Mouse (Mus musculus) right cerebral cortex, adult 2 months (tissue): ENCODE data around the gene Setx.

ENCODE experiments used
- DNase-seq, 2 experiments: peaks; one replicate each; pipeline ENCODE4 v3.0.0; 2021 to 2022; ENCODE audit warnings: low spot score in 2 of 2

The Setx gene

DNA sequence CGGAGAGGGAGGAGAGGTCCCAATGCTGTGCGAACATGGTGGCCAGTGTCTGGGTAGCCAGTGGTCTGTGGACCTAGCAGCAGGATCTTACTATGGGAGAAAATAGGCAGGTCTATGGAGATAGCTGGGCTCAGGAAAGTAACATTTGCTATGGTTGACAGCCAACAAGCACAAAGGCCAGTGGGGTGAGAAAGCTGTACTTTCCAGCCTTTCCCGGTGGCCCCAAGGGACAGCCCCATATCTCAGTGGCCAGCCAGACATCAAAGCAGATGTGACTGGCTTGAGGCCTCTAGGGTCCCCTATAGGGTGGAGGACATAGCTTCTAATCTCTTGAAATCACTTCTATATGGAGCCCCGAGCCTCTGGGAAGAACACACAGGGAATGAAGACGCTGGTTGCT lies 93.1 kb downstream of the Setx start:
- DNase-seq = no peak

- peak; percentile 55 to 60 for DNase-seq
Observed at GRCm38 (mm10) chr2:29217897-29218296, 93.9 kb downstream of the Setx start.

GRCm38 (mm10) chr2:29218831-29219230 lies 94.8 kb downstream of the Setx start:
- DNase-seq = no peak

DNA sequence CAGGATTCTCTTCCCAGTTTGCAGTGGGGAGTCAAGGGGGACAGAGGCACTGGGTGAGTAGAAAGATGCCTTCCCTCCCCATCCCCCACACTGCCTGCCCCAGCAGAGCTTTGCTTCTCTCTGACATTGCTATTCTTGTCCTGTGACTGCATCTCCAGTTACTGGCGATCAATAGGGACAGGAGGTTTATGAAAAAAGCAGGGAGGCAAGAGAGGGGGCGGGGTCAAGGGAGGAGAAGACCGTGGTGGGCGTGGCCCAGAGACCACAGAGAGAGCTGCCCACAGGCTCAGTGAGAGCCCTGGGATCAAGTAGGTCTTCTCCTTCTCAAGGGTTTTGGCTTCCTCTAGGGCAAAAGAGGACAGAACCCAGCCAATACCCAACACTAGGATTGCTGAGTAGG lies 98.3 kb downstream of the Setx start:
- DNase-seq = no peak

DNA sequence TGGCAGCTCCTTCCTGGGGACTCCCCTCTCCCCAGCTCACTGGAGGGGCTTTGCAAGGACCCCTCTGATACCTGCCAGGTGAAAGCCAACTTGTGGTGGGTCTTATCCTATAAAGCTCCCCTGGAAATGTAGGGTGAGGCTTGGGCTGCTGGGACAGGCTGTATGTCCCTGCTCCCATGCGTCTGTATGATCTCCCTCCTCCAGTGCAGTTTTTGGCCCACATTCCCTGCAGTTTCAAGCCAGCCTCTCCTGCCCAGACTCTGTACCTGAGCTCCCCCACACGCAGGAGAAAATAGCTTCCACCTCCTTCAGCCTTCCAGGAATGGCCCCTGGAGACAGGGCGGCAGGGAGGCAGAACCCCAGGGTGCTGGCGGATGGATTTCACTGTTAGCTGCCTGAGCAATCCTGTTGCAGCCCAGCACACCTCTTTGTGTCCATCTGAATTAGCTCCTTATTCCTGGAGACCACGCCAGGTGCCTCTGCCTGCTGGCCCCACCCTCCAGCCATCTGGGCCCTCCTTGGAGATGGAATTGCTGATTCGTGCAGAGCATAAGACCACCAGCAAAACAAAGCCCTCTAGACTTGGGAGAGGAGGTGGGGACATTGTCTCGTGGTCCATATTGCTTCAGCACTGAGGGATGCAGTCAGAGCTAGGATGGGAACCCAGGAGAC lies 99.7 kb downstream of the Setx start:
- no peak for DNase-seq

DNA sequence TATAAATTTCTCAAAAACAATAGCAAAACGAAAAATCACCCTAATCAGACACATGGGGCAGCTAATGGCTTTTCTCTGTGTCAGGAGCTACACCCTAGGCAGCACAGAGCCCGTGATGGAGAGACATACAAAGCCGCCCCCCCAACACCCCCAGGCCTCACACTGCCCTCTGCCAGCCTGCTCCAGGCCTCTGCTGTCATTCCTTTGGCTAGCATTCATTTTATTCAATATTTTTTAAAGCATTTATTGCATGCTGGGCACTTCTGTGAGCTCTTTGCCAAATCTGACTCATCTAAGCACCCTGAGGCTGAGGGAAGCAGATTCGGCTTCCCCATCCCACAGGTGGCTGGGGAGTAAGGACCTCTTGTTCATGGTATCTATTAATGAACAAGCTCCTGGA lies 102.7 kb downstream of the Setx start:
- DNase-seq = no peak

DNA sequence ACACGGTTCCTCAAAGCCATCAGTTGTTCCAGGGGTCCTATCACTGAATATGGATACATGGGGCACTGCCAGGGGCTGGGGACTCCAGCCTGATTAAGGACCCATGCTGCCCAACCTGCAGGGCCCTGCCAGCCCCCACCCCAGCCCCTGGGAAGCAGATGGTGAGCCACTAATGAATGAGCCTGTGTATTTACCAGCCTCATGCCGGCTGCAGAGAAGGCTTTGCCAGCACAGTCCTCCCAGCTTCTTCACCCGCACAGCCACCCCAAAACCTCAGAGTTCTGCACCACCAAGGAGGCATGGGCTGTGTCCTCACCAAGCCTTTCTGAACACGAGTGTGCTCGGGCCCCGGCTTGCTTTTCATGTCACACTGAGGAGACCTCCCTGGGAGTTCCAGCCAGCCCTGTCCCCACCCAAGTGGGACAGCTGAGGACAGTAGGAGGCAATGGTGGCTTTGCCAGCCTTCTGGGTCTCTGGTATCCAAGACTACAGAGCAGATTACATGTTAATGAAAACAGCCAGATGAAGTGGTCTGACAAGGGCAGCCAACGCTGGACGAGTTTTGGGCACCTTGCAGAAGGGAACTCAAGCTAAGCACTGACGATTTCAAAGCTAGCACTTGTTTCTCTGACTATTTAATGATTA lies 106.3 kb downstream of the Setx start:
- DNase-seq = no peak
